Mouse (Mus musculus): Measurements from ENCODE around the gene Agmat.

DNA sequence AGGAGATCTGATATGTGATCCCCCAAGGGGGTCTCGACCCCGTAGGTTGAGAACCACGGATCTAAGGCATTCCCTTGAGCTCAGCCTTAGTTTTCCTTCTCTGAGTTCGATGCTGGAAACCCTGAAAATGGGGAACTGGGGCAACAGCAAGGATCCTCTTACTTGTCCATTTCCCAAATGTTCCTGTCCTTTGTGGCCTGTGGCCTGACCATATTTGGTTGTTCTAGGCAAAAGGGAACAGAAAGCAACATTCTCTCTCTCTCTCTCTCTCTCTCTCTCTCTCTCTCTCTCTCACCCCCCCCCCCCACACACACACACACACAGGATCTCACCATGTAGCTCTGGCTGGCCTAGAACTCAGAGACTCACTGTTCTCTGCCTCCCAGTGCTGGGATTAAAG, 9.6 kb upstream of the Agmat start:
- TF ChIP-seq CTCF (IDR thresholded peaks at IDR 0.05; ENCODE audit: low read depth) (no peak), EP300 (IDR thresholded peaks at IDR 0.05; ENCODE audit: low read depth) (no peak)
